Mouse (Mus musculus) brain, embryonic 18.5 days (tissue): ENCODE data around the gene Hmga2.
"Not testable (repeated sequence)": the region's sequence is repeated elsewhere in the genome, so short reads cannot be mapped to it uniquely, and the experiment has no call there.

Experiments used
- DNase-seq: peaks from one replicate; pipeline ENCODE4 v3.0.0-alpha.2; 2012; ENCODE audit warnings: low read depth, low spot score

Hmga2 gene

DNA sequence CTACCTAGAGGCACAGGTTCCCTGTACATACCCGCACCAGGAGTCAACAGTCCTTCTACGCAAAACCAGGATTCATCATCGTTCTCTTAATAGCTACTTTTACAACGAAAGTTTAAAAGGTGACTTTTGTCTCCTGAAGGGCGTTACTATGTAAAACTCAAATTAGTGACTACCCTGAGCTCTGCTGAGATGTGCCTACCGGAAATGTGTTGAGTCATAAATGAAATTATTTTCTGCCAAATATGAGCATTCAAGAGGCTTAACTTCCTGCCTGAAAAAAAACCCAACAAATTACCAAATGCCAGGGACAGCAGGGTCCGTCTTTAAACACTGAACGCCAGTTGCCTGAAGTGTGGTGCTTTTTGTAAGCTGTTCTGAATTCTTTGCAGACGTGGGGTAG is 81.5 kb downstream of the Hmga2 start:
- no peak for DNase-seq

DNA sequence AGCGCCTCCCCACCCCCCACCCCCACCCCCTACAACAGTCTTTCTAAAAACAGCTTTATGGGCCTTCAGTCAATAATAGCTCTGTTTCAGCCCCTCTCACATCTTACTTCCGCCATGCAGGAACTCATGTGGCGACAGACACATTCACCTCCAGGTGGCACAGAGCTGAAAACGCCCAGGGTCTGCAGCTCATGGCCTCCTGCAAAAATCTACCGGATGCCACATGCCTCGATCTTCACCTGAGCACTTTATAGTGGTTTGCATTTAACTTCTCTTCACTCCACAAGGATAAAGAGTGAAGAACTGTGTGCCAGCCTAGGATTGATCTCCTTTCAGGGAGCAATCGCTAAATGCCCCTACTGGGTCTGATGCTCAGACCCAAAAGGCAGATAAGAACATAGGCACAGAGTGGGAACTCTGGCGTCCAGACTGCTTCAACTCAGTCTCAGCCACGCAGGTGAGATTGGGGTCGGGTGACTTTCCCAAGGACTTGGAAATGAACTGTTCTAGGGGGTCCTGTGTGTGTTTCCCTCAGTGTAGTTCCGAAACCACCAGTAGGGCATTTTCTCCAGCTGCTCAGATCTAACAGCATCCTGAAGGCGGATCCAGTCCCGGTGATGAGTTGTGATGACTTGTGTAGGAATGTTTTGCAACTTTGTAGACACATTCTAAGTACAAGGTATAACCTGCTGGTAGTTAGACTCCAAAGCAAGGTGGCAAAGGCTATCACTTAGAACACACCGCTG is 84.1 kb downstream of the Hmga2 start:
- DNase-seq = no peak

DNA sequence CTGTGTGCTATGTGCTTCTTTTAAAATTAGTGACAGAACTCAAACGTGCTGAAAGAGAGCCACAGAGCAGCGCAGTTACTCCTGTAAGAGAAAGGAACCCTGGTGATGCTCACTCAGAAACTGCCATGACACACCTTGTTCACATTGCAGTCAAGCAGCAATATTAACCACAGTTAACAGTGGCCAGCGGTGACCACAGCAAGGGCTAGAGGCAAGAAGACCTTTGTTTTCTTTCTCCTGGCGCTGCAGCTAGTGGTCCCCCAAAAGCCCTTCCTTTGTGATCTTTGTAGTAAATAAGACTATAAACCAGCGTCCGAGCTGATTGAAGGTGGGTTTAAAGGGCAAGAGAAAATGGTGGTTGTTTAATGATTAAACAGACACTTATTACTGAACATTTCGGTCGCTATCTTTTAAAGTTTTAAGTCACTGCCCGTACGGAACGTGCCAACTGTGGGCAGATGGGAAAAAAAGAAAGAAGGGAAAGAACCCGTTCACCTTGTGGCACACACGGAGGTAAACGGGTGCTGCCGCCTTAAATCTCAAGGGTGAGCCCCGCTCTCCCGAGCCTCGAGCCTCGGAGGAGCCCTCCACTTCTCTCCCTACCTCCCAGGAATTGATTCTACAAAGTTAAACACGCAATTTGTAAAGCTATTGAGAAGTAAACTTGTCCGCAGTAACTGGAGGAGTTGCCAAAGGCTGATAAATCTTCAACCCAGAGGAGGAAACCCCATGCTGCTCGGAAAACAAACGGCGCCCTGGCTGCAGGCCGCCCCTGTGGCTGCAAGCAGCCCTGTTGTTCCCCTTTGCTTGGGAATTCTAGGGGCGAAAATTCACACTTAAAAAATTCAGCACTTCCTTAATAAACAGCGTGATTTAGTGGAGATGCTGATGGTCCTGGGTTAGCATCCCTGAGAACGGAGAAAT is 85.1 kb downstream of the Hmga2 start:
- DNase-seq = no peak

DNA sequence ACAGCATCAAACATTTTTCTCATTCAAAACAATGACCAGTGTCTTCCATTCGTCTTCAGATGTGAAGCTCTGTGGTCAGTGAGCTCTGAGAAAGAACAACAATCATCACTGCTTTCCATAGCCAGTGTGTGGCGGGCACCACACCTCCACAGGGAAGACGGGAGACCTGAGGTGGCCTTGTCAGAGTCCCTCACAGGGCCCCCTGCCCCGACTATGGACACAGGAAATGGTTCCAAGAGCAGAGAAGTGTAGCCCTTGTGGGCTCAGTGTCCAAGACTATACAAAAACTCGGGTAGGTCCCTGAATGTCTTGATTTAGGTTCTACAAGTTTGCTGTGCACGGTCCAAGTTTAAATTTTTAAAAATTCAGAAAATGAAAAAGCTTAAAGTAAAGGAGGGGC is 86.6 kb downstream of the Hmga2 start:
- no peak for DNase-seq

DNA sequence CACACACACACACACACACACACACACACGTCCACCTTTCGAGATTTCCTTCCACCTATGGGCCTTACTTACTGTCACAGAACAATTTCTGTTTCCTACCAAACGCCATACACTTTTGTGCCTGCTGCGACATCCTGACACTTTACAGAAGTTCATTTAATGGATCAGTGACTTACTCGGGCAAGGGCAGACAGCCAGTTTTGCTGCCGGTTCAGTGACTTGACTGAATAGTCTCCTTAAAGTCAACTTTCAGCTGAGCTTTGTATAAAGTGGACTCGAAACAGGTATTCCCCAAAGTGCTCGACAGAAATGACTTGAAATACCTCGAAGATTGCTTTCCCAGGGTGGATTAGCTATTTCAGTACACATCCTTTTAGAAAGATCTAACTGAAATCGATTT is 87.3 kb downstream of the Hmga2 start:
- DNase-seq = no peak

DNA sequence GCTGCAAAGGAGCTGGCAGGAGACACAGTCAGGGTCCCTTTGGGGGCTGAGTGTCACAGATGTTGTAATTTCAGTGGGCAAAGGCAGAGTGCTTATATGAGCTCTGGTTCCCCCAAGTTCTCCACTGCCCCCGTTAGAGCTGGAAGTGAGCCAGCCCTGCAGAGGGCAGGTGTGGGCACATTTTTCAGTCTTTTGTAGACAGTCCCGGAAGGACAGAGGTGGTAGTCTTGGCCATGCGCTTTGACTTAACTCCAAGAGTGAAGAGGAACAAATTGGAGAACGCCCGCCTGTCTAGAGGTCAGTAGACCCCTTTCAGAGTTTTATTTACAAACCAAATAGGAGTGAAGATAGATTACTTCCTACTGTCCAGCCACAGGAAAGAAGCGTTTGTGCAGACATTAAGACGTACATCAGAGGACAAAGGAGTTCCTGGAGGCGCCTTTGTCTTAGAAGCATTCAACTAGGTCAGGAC is 87.8 kb downstream of the Hmga2 start:
- DNase-seq = no peak

DNA sequence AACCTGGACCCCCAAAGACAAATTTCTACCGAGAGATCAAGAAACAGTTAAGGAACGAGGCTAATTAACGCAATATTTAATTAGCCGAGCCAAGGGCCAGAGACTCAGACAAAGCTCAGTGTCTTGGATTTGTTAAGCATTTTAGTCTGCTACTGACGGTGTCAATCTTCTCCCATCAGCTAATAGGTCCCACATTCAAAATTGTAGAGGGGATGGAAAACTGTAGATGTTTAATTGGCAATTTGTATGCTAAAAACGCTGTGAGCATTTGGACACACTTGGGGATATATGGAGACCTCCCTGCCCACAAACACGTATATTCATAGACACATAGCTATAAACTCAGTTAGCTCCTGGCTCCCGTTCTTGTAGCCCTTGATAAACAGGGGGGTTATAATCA is 89.2 kb downstream of the Hmga2 start:
- DNase-seq = no peak

DNA sequence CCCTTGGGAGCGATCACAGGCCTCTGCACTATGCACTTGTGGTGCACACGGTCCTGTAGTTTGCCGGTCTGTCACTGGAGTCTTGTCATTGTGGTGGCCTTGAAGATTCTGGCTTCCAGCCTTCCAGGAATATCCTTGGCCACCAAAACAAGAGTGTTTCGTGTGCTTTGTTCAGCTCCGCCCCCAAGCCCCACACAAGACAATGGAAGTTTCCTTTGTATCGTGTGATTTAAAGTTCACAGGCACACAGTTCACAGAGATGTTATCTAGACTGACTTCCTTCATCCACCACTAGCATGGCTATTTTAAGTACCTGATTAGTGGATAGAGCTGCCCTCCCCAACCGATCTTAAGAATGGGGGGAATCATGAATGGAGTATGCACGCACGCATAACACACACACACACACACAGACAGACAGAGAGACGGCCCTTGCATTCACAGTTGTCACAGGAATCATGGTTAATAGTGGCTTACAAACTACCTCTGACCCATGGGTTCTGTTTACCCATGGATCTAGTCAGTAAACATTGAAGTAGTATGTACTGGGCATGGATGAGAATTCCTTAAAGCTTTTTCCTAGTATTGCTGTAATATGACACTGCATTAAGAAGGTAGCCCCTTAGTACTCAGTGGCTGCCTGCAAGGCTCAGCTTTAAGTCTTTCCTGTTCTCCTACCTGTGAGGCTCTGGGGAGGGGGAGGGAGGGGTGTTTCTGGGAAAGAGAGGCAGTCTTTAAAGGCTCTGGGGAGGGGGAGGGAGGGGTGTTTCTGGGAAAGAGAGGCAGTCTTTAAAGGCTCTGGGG is 91.3 kb downstream of the Hmga2 start:
- no peak for DNase-seq

DNA sequence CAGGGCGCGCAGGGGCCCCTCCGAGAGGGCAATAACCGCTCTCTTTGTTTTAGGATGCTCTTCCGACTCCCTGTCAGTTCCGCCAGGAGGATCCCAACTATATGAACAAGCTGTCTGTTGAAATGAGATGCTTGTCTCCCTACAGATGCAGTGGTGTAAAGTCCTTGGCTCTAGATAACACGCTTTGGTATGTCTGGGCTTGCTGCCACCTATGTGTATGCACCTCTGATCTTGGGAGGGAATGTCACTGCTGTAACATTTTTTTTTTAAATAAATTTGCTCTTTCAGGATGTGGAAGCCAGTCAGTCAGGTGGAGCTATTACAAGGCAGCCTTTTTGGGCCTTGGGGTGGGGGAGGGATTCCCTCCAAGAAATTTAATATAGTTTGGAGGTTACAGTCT is 92.2 kb downstream of the Hmga2 start:
- DNase-seq = no peak

DNA sequence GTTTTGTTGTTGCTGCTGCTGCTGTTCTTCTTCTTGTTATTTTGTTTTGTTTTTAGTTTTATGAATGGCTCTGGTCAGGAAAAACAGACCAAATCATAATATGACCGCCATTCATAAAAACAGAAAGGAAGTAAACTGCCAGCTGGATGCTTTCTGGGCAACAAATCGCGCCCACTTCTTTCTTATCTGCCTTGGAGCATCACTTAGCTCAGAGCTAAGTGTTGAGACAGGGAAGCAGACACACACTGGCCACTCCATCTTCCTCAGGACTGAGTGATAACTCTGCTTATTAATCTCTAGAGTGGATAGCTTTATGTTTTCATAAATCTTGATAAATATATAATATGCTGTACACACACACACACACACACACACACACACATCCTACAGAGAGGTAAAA is 98.5 kb downstream of the Hmga2 start:
- no peak for DNase-seq

DNA sequence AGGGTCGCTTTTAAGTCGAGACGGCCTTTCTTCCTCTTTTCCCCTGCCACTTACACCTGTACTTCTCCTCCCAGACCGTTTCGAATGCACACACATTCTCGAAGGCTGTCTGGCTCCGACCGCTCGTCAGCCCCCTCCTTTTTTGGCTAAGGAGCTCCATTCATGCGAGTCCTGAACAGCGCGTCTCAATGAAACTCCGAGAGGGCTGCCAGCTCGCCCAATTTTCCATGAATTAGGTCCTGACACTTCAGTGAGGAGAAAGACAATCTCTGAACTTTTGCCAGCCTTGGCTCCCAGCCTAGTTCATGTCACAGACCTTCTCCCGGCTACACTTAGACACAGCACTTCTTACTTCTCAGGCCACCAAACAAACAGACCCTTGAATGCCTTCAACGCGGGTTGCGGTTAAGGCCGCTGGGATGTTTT is 98.9 kb downstream of the Hmga2 start:
- peak; percentile 82 for DNase-seq

DNA sequence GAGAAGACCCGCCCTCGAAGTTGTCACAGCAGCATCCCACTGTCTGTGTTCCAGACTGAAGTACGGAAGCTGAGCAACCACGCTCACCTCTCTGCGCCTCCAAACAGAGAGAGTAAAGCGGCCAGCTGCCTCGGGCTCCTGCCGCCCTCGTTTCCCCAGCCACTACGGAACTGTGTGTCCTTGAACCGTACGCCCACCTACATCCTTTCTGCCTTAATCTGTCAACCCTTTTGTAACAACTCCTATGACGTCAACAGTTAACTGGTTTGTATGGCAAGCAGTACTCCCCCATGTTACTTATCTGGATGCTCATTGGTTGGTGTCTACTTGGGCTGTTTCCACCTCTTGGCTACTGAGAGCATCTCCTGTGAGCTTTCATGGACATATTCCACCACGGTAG is 100.8 kb downstream of the Hmga2 start:
- DNase-seq = no peak

DNA sequence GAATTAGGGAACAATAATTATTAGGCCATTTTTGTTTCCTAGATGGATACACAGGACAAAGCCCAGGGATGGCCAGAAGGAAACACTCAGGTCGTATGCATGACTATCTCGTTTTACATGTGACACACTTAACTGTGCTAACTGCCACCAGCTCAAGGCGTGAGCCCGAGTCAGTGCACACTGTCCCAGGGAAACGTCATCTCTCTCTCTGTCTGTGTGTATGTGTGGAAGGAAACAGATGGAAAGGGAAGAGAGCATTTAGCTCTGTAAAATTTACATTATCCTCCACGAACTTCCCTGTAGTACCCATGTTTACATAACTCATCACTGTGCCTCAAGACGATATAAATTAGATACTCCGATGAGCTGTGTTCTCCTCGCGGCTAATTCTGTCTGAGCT is 105.1 kb downstream of the Hmga2 start:
- DNase-seq = no peak

DNA sequence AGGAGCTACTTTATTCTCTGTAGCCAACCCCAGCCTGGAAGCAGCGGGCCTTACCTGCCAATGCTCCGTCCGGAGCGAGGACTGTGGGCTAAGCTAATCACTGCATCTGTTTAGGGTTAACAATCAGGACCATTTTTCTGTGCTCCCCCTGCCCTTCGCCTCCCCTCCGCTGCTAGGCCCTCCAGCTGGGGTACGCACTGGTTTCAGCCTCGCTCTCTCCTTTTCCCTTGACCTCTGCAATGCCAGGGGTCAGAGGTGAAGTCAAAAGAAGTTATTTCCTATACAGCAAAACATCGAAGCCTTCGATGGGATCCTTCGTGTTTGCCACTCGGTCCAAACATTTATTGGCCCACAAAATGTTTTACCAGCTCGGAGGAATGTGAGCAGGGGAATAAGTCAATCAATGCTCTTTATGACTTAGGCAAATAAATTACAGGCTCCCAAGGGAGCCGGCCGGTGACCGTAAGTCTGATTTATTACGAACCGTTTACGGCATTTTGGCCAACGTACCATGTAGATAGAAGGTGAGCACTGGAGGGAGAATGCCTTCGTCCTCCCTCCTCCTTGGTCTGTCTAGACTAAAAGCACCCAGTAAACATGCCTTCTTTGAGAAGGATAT is 107.0 kb downstream of the Hmga2 start:
- no peak for DNase-seq

DNA sequence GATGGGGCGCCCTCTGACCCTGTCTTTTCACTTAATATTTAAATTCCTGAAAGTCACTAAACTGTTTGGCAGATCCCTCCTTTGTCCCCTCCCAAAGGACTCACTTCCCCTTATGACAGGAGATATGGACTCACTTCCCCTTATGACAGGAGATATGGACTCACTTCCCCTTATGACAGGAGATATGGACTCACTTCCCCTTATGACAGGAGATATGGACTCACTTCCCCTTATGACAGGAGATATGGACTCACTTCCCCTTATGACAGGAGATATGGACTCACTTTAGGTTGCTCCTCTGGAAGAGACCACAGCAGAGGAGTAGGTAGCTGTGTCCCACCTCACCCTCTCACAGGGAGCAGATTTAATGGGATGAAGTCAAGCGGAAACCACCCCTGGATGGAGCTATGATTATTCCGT is 110.1 kb downstream of the Hmga2 start:
- not testable (repeated sequence) for DNase-seq

DNA sequence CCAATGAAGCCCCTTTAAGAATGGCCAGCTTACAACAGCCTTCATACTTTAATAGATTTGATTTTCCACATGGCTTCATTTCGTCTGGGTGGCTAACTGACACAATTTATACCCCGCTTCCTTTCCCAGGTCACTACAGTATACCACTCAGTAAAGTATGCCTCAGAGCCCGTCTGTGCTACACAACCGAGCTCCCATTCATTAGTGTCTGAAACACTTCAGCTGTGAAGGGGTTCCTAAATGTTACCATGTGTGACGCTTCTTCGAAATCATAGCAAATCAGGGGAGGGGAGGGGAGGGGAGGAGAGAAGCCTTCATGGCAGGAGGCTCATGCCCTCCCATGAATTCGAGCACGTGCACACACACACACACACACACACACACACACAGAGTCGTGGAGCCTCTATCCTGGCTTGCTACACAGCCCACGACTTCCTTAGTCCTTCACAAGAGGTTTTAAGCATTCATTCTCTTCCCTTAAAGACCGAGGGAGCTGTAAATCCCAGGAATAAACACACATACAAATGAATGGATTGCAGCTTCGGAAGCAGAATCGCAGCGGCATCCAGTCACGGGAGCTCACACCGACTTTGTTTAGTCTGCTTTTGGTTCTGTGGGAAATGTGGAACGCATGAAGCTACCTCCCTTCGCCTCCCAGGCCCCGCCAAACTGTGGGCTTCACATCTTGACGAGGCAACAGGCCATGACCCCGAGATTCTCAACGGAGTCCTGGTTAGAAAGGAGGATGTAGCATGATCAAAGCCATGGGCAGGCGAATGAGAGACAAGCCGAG is 110.7 kb downstream of the Hmga2 start:
- DNase-seq = no peak

DNA sequence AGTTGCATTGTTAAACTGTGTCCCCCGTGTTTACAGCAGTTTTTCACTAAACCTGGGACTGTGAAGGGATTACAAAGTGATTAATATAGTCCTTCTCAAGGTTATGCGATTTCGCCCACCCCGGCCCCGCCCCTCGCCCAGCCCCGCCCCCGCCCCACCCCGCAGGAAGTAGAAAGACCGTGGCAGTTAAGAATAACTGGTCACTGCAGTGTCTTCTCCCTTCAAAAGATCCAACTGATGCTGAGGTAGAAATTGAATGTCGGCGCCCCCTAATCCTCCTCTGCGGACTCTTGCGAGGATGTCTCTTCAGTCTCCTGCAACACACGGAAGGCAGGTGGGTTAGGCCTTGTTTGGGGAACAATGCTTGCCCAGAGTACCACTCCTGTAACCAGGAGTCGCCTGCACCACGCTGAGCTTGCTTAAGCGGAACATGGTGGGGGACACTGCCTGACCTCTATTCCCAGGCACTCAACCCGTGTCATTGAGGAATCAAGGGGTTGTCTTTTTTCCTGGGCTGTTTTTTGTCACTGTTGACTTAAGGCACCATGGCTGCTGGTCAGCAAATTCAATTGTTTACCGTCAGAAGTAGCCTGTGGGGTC is 112.2 kb downstream of the Hmga2 start:
- DNase-seq = no peak

DNA sequence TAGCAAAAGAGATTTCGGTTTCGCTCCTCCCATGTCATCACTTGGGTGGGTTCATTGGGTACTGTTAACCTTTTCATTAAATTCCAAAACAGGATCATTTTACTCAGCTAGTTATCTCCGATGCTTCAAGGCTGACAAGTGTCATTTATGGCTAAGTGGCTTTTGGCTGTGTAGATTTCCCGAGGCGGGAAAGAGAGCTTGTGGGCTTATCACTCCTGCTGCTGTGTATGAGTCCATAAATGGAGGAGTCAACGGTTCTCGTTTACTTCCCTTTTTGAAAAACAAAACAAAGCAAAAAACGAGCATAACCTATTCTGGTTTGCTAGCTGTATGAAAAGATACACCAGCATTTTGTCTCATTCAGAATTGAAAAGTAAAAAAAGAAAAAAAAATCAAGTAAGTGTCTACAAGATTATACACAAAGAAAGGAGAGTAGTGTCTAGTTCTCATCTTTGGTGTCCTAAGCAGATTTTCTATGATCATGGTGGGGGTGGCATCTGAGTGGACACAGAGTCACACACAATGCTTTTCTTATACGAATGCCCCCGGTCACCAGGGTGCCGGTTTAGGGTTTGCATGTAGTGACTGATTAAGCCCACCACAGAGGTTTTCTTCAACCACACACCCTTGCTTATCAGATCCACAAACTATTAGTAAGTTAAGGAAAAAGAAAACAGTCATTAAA is 112.8 kb downstream of the Hmga2 start:
- not testable (repeated sequence) for DNase-seq

DNA sequence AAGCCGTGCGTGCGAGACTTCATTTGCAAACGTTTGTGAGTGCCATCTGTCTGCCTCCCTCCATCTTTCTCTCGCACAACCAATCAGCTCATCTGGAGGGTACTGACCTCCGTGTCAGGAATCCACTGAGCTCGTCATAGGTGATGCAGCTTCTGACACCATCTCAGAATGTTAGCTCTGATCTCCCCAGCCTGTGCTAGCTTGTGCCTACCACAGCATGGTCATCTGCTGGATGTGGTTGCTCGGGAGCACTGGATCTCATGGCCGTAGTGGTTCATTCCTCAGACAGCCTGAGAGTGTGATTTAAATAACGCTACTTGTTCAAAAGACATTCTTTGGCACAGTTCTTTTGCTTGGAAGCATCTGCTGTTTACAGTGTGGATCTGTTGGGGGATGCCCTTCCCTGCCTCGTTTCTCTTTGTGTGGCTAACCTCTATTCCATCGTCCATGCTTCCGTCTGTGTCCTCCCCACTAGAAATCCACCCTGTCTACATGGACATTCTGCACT is 121.7 kb downstream of the Hmga2 start:
- DNase-seq = no peak
